ENCODE assay signal across 8 mouse cellular contexts in the genomic region with DNA sequence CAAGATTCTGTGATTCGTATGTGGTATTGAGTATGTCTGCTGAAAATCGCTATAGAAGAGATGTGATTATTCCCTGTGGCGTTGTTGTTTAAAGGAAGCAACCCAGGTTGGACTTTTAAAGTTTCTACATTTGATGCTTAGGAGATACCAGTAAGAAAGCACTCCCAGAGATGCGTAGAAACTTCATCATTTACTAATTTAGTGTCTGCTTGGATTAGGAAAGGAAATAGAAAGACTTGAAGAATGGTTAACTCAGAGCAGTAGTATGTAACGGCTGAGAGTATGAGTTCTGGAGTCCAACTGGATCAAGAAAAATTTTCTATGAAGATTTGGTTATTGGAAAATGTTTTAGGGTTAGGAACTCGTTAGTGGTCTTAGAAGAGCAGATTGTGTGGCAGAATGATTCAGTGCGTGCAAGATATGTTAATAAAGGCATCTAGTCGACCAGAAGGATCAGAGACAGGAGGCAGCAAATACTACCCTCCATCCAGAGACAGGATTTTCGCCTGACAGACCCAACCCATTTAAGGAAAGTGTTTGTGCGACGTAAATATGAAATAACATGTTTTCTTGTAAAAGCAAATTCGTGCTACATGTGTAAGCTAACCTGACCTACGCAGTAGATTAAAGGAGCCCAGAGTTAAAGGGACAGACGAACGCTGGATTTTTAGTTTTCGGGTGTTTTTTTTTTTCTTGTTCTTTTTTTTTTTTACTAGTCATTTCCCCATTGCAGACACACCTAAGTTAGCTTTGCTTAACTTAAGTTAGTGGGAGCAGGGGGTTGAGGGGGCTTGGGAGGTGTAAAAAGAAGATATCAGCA. TPM values are rescaled to one million over a fixed set of nuclear protein-coding genes. Genes with fewer than 3 reads are reported as not detected.
DNase-seq lines count a peak whose midpoint lies in the region; ATAC-seq and TF ChIP-seq lines count a peak whose summit lies in the region.

No protein-coding gene starts in this region.

- peak overlapping the region; percentile 88 for H3K4me3 ChIP-seq in heart, adult 2 months
- peak overlapping the region; percentile 61 to 75 for H3K4me3 ChIP-seq in ES-E14 (ENCODE audit: insufficient read depth in 1 of 2, low read depth in 1 of 2, low read length in 2 of 2, poor library complexity in 1 of 2, severe bottlenecking in 1 of 2)
- peak overlapping the region; percentile 71 to 89; a peak in 3 of 4 replicates for H3K4me3 ChIP-seq in heart, embryonic 14.5 days (ENCODE audit: control insufficient read depth in 1 of 2, insufficient read depth in 1 of 2, low read depth in 1 of 2, low read length in 2 of 2)
- peak overlapping the region; percentile 74 for H3K4me3 ChIP-seq in liver, postnatal 0 days (ENCODE audit: low read depth, low read length)

- H3K36me3 ChIP-seq in heart, adult 2 months (ENCODE audit: control insufficient read depth, insufficient read depth, low read length) = peaks cover 17% of the 10 kb centered on the region
- H3K36me3 ChIP-seq in ES-E14 (ENCODE audit: control insufficient read depth, insufficient read depth, low read length, poor library complexity, severe bottlenecking) = peaks cover 10% of the 10 kb centered on the region
- H3K36me3 ChIP-seq in heart, embryonic 14.5 days (ENCODE audit: control insufficient read depth, insufficient read depth, low read length) = peaks cover 40% of the 10 kb centered on the region
- H3K36me3 ChIP-seq in liver, postnatal 0 days (replicated peaks; ENCODE audit: insufficient read depth, low read length) = peaks cover 16% of the 10 kb centered on the region; the same call in 1 of the 2 replicates

- peak overlapping the region; percentile 82; the same call in 1 of the 2 replicates for H3K9ac ChIP-seq in heart, adult 2 months (ENCODE audit: low read depth, low read length)
- peak overlapping the region; percentile 65; the same call in 1 of the 2 replicates for H3K9ac ChIP-seq in ES-E14 (ENCODE audit: insufficient read depth, low read depth, low read length, poor library complexity, severe bottlenecking)
- peak overlapping the region; percentile 94 for H3K9ac ChIP-seq in heart, embryonic 14.5 days (ENCODE audit: low read length)
- H3K9ac ChIP-seq in liver, postnatal 0 days (replicated peaks) = peak overlapping the region; percentile 77

- H3K9me3 ChIP-seq in ES-E14 (ENCODE audit: control insufficient read depth, insufficient read depth, low read depth, low read length) = no peaks in the 10 kb centered on the region
- H3K9me3 ChIP-seq in heart, embryonic 14.5 days (ENCODE audit: control insufficient read depth, low read length) = no peaks in the 10 kb centered on the region
- H3K9me3 ChIP-seq in liver, postnatal 0 days (ENCODE audit: low read length) = no peaks in the 10 kb centered on the region

- H3K4me1 ChIP-seq in heart, adult 2 months (ENCODE audit: control insufficient read depth, insufficient read depth, low read length) = peaks cover 9% of the 10 kb centered on the region
- H3K4me1 ChIP-seq in ES-E14 (ENCODE audit: control insufficient read depth in 2 of 2, insufficient read depth in 2 of 2, low read length in 2 of 2, poor library complexity in 1 of 2) = no peaks in the 10 kb centered on the region; a peak in 1 of 4 replicates
- H3K4me1 ChIP-seq in heart, embryonic 14.5 days (ENCODE audit: control insufficient read depth in 2 of 2, insufficient read depth in 2 of 2, low read length in 2 of 2) = peaks cover 10 to 30% of the 10 kb centered on the region in 2 experiments
- H3K4me1 ChIP-seq in liver, postnatal 0 days (ENCODE audit: insufficient read depth) = peaks cover 24% of the 10 kb centered on the region

- H3K79me2 ChIP-seq in heart, adult 2 months (replicated peaks; ENCODE audit: control insufficient read depth, insufficient read depth, low read length) = no peaks in the 10 kb centered on the region

- no peak for ATAC-seq in heart, embryonic 14.5 days (ENCODE audit: insufficient number of reproducible peaks, insufficient read depth, low FRiP score, low read depth)
- ATAC-seq in liver, postnatal 0 days = no peak
- no peak for ATAC-seq in erythroid progenitor cell, adult 5-6 weeks (replicated peaks; ENCODE audit: low FRiP score, poor library complexity, severe bottlenecking)

- TF ChIP-seq EP300 in heart, adult 2 months (IDR thresholded peaks at IDR 0.05; ENCODE audit: insufficient read depth, low read depth, low read length) = no peak
- TF ChIP-seq EP300 in liver, postnatal 0 days (IDR thresholded peaks at IDR 0.05; ENCODE audit: low read depth) = no peak

- H3K4me2 ChIP-seq in heart, embryonic 14.5 days (ENCODE audit: low read length) = peak overlapping the region; percentile 95
- peak overlapping the region; percentile 81 for H3K4me2 ChIP-seq in liver, postnatal 0 days (ENCODE audit: low read depth, low read length)

- in situ Hi-C loops in ES-E14 (cut with MboI; ENCODE audit: low sequenced_read_pairs in 2 of 2, unreplicated experiment in 2 of 2) = no loop called here

- DNase-seq in heart, adult 2 months = no peak
- no peak for DNase-seq in heart, postnatal 36 days
- DNase-seq in ES-E14 (ENCODE audit: low read depth, low spot score) = no peak
- DNase-seq in liver, postnatal 0 days = no peak
- DNase-seq in adrenal gland, postnatal 36 days = no peak
- DNase-seq in left cerebral cortex, postnatal 25 days (ENCODE audit: low spot score in 2 of 2) = no peak

- no peaks in the 10 kb centered on the region for H3K27me3 ChIP-seq in heart, adult 2 months (ENCODE audit: control insufficient read depth, insufficient read depth, low read length)
- no peaks in the 10 kb centered on the region for H3K27me3 ChIP-seq in heart, embryonic 14.5 days (ENCODE audit: control insufficient read depth, insufficient read depth, low read length)
- no peaks in the 10 kb centered on the region for H3K27me3 ChIP-seq in liver, postnatal 0 days (ENCODE audit: insufficient read depth, low read length)

- intact Hi-C loops in heart, adult 2 months (cut with DNase I) = no loop called here
- intact Hi-C loops in heart, postnatal 36 days (cut with DNase I) = loop anchor here (2.0 kb wide), 1 partner anchor 29 kb away; a partner anchor contains a TSS
- intact Hi-C loops in left cerebral cortex, postnatal 25 days (cut with DNase I) = loop anchor here (2.0 kb wide), 1 partner anchor 29 kb away; a partner anchor contains a TSS

- 65% methylated on average over 16 of the region's 16 CpGs for WGBS in heart, adult 2 months
- 73% methylated on average over 16 of the region's 16 CpGs for WGBS in heart, embryonic 14.5 days
- WGBS in liver, postnatal 0 days (ENCODE audit: insufficient replicate concordance) = 69% methylated on average over 16 of the region's 16 CpGs

- no peak for TF ChIP-seq POLR2A in heart, adult 2 months (IDR thresholded peaks at IDR 0.05; ENCODE audit: insufficient read depth, low read depth, low read length)

- no peak for TF ChIP-seq CTCF in heart, adult 2 months (IDR thresholded peaks at IDR 0.05)
- TF ChIP-seq CTCF in liver, postnatal 0 days (IDR thresholded peaks at IDR 0.05; ENCODE audit: low read depth) = no peak

- peak overlapping the region; percentile 99 for H3K27ac ChIP-seq in heart, adult 2 months
- no peak overlapping the region; the same call in 1 of the 2 replicates for H3K27ac ChIP-seq in ES-E14 (ENCODE audit: insufficient read depth, low read depth, low read length, poor library complexity, severe bottlenecking)
- H3K27ac ChIP-seq in heart, embryonic 14.5 days (replicated peaks in 1 of 2; ENCODE audit: control insufficient read depth in 1 of 2, insufficient read depth in 1 of 2, low read depth in 2 of 2, low read length in 2 of 2) = peak overlapping the region; percentile 93 to 98; a peak in 3 of 4 replicates
- peak overlapping the region; percentile 97 for H3K27ac ChIP-seq in liver, postnatal 0 days (ENCODE audit: low read depth)

RNA-seq across cellular contexts. Expression of a gene that starts 1.0 kb away (rescaled TPM):
- total RNA-seq in heart, adult 2 months (2021) = 10 to 100 TPM; 10.8 to 11.5 TPM
- polyA plus RNA-seq in heart, adult 2 months (2012; rRNA removed) = 6.2 and 9.9 TPM in 2 replicates
- 10 to 100 TPM in 1 of 2 experiments, 1 to 10 TPM in 1; 8.9 to 11.7 TPM for total RNA-seq in heart, postnatal 36 days (2021)
- total RNA-seq in ES-E14 (2012; rRNA removed) = 12.5 and 15.0 TPM in 2 replicates
- polyA plus RNA-seq in heart, embryonic 14.5 days (2014; fragmentation: Nextera tagmentation; extraction: Ambion mirVana) = 16.9 TPM in 2 replicates
- 10.0 and 10.2 TPM in 2 replicates for polyA plus RNA-seq in liver, postnatal 0 days (2015; fragmentation: Nextera tagmentation; extraction: Ambion mirVana)
- total RNA-seq in adrenal gland, postnatal 36 days (2021) = 10 to 100 TPM in 1 of 2 experiments, 1 to 10 TPM in 1; 9.0 to 10.2 TPM
- 1 to 10 TPM; 7.9 to 8.1 TPM for total RNA-seq in left cerebral cortex, postnatal 25 days (2021)
- 1.4 and 5.0 TPM in 2 replicates for total RNA-seq in erythroid progenitor cell, adult 5-6 weeks (2015; ENCODE audit: low replicate concordance)
- total RNA-seq in erythroid progenitor cell, adult 5-6 weeks (2017; ENCODE audit: low replicate concordance) = 3.0 and 3.1 TPM in 2 replicates

RNA-seq across cellular contexts. Expression of a gene that starts 1.2 kb away (rescaled TPM):
- total RNA-seq in heart, adult 2 months (2021) = 1 to 10 TPM; 8.6 to 9.1 TPM
- polyA plus RNA-seq in heart, adult 2 months (2012; rRNA removed) = 4.6 and 11.1 TPM in 2 replicates
- total RNA-seq in heart, postnatal 36 days (2021) = 1 to 10 TPM; 7.8 to 8.3 TPM
- total RNA-seq in ES-E14 (2012; rRNA removed) = 14.8 and 15.0 TPM in 2 replicates
- 14.7 and 15.6 TPM in 2 replicates for polyA plus RNA-seq in heart, embryonic 14.5 days (2014; fragmentation: Nextera tagmentation; extraction: Ambion mirVana)
- polyA plus RNA-seq in liver, postnatal 0 days (2015; fragmentation: Nextera tagmentation; extraction: Ambion mirVana) = 5.5 and 7.3 TPM in 2 replicates
- total RNA-seq in adrenal gland, postnatal 36 days (2021) = 10 to 100 TPM; 19.4 to 21.4 TPM
- 10 to 100 TPM; 20.0 to 22.1 TPM for total RNA-seq in left cerebral cortex, postnatal 25 days (2021)
- 8.0 and 22.7 TPM in 2 replicates for total RNA-seq in erythroid progenitor cell, adult 5-6 weeks (2015; ENCODE audit: low replicate concordance)
- total RNA-seq in erythroid progenitor cell, adult 5-6 weeks (2017; ENCODE audit: low replicate concordance) = 9.4 and 10.9 TPM in 2 replicates

RNA-seq across cellular contexts. Expression of a gene that starts 29.0 kb away (rescaled TPM):
- 10 to 100 TPM; 13.7 to 14.3 TPM for total RNA-seq in heart, adult 2 months (2021)
- 18.5 and 22.8 TPM in 2 replicates for polyA plus RNA-seq in heart, adult 2 months (2012; rRNA removed)
- 10 to 100 TPM; 15.7 to 16.3 TPM for total RNA-seq in heart, postnatal 36 days (2021)
- total RNA-seq in ES-E14 (2012; rRNA removed) = 38.1 and 45.9 TPM in 2 replicates
- polyA plus RNA-seq in heart, embryonic 14.5 days (2014; fragmentation: Nextera tagmentation; extraction: Ambion mirVana) = 31.5 and 33.5 TPM in 2 replicates
- 8.1 and 9.7 TPM in 2 replicates for polyA plus RNA-seq in liver, postnatal 0 days (2015; fragmentation: Nextera tagmentation; extraction: Ambion mirVana)
- 10 to 100 TPM; 36.6 to 44.3 TPM for total RNA-seq in adrenal gland, postnatal 36 days (2021)
- total RNA-seq in left cerebral cortex, postnatal 25 days (2021) = 10 to 100 TPM; 44.7 to 49.4 TPM
- 65.0 and 76.4 TPM in 2 replicates for total RNA-seq in erythroid progenitor cell, adult 5-6 weeks (2015; ENCODE audit: low replicate concordance)
- 47.6 and 50.1 TPM in 2 replicates for total RNA-seq in erythroid progenitor cell, adult 5-6 weeks (2017; ENCODE audit: low replicate concordance)

RNA-seq across cellular contexts. Expression of a gene that starts 29.5 kb away (rescaled TPM):
- total RNA-seq in heart, adult 2 months (2021) = 1 to 10 TPM; 5.2 to 6.4 TPM
- polyA plus RNA-seq in heart, adult 2 months (2012; rRNA removed) = 2.0 and 2.3 TPM in 2 replicates
- 1 to 10 TPM; 6.7 to 6.9 TPM for total RNA-seq in heart, postnatal 36 days (2021)
- 3.5 and 5.0 TPM in 2 replicates for total RNA-seq in ES-E14 (2012; rRNA removed)
- 6.2 and 6.4 TPM in 2 replicates for polyA plus RNA-seq in heart, embryonic 14.5 days (2014; fragmentation: Nextera tagmentation; extraction: Ambion mirVana)
- 3.9 and 4.4 TPM in 2 replicates for polyA plus RNA-seq in liver, postnatal 0 days (2015; fragmentation: Nextera tagmentation; extraction: Ambion mirVana)
- 10 to 100 TPM; 15.1 to 18.2 TPM for total RNA-seq in adrenal gland, postnatal 36 days (2021)
- total RNA-seq in left cerebral cortex, postnatal 25 days (2021) = 1 to 10 TPM; 6.5 to 7.1 TPM
- 14.3 and 17.3 TPM in 2 replicates for total RNA-seq in erythroid progenitor cell, adult 5-6 weeks (2015; ENCODE audit: low replicate concordance)
- 12.0 and 18.1 TPM in 2 replicates for total RNA-seq in erythroid progenitor cell, adult 5-6 weeks (2017; ENCODE audit: low replicate concordance)

RNA-seq across cellular contexts. Expression of a gene that starts 31.8 kb away (rescaled TPM):
- total RNA-seq in heart, adult 2 months (2021) = not detected
- 0.04 TPM in 1 of 2 replicates, not detected in the other for polyA plus RNA-seq in heart, adult 2 months (2012; rRNA removed)
- not detected for total RNA-seq in heart, postnatal 36 days (2021)
- not detected in 2 replicates for total RNA-seq in ES-E14 (2012; rRNA removed)
- not detected in 2 replicates for polyA plus RNA-seq in heart, embryonic 14.5 days (2014; fragmentation: Nextera tagmentation; extraction: Ambion mirVana)
- not detected in 2 replicates for polyA plus RNA-seq in liver, postnatal 0 days (2015; fragmentation: Nextera tagmentation; extraction: Ambion mirVana)
- total RNA-seq in adrenal gland, postnatal 36 days (2021) = not detected
- total RNA-seq in left cerebral cortex, postnatal 25 days (2021) = under 1 TPM in 1 of 2 experiments, not detected in 1; 0.16 TPM
- total RNA-seq in erythroid progenitor cell, adult 5-6 weeks (2015; ENCODE audit: low replicate concordance) = not detected in 2 replicates
- total RNA-seq in erythroid progenitor cell, adult 5-6 weeks (2017; ENCODE audit: low replicate concordance) = not detected in 2 replicates
